Mouse (Mus musculus): Measurements from ENCODE around the gene Apmap. TPM values are rescaled to one million over a fixed set of nuclear protein-coding genes. Genes with fewer than 3 reads are reported as not detected.
"Not testable (repeated sequence)": the region's sequence is repeated elsewhere in the genome, so short reads cannot be mapped to it uniquely, and the experiment has no call there.

Gene Apmap
- total RNA-seq, 2 experiments from 2014 or later, result 87.6 to 95.1 TPM

GRCm38 (mm10) chr2:150623957-150624356, 15.6 kb upstream of the Apmap start:
- no peak for DNase-seq (ENCODE audit: low spot score in 2 of 2)

DNA sequence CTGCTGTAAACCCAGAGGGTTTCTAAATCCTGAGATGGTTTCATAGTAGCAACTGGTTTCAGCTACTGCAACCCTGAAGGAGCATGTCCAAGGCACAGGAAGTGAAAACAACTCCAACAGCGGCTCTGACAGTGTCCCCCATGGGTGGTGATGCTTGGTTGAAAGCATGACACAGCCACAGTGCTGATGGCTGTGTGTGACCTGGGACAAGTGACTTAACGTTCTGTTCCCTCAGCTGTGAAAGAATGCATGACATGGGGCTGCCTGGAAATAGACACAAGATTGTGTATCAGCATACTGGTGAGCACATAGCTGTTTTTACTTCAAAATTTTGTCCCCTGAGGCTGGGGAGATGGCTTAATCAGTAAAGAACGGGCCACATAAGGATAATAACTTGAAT, 13.3 kb upstream of the Apmap start:
- no peak for DNase-seq (ENCODE audit: low spot score in 2 of 2)

DNA sequence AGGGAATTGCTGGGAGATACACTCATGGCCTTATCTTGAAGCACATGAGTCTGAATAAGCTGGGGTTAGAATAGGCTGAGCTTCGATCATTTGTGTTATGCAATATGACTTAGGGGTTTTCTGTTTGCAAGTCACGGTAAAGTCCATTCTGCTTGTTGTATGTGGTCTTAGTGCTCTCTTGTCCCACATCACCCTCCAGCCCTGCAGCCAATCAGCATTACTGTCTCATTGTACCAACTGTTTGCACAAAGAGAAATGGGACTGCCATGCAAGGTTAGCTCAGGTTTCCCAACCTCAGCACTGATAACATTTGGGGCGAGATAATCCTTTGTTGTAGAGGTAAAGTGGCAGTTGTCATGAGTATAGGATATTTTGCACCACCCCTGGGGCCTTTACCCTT, 1.7 kb upstream of the Apmap start:
- no peak for DNase-seq (ENCODE audit: low spot score in 2 of 2)

DNA sequence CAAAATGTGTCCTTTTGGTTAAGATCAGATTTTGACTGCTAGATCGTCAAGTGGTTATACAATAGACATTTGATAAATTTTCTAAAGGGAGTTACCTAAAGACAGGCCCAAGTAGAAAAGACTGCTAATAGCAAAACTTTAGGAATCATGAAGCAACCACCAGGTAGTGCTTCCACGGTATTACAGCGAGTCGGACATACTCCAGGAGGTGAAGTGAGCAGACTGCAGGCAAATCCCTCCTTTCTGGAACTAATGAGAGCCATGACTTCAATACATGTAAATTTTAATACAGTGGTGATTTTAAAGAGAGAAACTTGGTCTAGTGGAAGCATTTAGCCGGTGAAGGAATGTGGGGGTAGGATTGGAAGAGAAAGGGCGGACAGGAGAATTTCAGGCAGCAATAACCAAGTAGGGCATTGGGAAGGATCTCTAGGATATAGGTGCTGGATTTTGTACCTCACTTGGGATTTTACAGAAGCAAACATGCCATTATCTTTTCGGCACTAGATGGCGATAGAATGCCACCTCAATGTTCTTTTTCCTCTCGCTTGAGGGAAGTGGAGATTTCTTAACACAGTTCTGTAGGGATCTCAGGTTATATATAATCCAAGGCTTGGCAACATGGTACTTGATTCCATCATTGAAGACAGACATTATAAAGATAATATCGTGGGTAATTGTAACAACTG, 649 bp upstream of the Apmap start:
- DNase-seq (ENCODE audit: low spot score in 2 of 2), result peak in 1 of 2 experiments; percentile 20

DNA sequence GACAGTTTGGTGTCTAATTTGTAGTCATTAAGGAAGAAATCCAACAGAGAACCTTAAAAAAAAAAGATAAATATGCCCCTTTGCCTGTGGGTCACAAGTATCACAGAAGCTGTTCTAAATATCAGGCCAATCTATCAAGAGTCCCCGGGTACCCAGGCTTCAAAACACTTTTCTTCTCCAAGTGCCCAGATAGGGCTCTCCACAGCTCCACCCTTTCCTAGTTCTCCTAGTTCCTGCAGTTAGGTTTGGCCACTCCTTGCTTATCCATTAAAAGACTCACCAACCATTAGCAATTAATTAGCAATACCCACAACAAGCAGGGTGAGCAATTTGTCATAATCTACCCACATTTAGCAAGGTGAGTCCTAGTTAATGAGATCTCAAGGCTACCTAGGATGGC, 1.3 kb downstream of the Apmap start:
- no peak for DNase-seq (ENCODE audit: low spot score in 2 of 2)

GRCm38 (mm10) chr2:150604802-150605201, 3.6 kb downstream of the Apmap start:
- DNase-seq (ENCODE audit: low spot score in 2 of 2), result no peak

GRCm38 (mm10) chr2:150602166-150602565, 6.2 kb downstream of the Apmap start:
- no peak for DNase-seq (ENCODE audit: low spot score in 2 of 2)

- DNase-seq (ENCODE audit: low spot score in 2 of 2), result no peak
Measured at GRCm38 (mm10) chr2:150600263-150600662, 8.1 kb downstream of the Apmap start.

DNA sequence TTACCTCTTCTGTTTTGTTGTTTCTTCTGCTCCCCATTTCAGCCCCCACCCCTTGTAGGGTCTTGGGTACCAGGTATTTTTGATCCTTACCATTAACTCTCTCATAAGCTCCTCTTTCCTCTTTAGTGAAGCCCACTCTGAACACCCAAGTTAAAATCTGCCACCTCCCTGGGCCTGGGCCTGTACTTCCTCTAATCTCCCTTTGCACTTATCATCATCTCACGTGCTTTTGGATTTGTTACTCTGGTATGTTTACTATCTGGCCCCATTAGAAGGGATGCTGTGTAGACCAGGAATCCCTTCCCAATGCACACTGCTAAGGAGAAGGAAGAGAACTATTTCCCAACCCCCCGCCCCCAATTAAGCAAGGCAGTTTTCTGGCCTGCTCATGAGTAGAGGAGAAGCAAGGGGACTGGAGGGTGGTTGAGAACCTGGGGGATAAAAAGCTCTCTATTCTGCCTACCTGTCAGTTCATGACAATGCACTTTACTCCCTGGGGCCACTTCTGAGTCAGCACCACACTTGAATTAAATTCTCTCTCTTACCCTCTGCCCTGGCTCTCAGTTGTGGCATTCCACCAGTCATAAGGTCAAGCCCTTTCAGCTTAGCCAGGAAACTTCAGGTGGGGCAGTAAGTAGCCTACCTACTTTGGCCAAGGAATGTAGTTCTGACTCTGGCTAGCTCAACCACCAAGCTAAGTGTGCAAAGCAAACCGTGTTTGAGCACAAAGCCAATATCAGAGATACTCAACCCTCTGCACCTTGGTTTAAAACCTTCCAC, 12.8 kb downstream of the Apmap start:
- no peak for DNase-seq (ENCODE audit: low spot score in 2 of 2)

DNA sequence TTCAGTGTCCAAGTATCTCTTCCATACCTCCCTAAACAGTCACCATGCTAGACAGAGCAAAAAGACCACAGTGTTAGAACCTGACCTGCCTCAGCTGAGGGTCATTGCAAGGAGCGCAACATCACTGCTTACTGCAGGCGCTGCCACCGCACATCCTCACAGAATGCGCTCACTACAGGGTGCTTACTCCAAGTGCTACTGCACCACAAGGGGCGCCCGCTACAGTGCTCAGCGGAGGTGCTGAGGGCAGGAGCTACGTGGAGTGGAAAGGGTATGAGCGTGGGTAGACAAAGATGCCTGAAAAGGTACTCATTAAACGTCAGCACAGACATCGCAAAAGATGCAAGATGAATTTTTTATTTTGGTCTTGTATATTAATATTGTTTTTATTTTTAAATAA, 19.3 kb downstream of the Apmap start:
- DNase-seq (ENCODE audit: low spot score in 2 of 2), result no peak

DNA sequence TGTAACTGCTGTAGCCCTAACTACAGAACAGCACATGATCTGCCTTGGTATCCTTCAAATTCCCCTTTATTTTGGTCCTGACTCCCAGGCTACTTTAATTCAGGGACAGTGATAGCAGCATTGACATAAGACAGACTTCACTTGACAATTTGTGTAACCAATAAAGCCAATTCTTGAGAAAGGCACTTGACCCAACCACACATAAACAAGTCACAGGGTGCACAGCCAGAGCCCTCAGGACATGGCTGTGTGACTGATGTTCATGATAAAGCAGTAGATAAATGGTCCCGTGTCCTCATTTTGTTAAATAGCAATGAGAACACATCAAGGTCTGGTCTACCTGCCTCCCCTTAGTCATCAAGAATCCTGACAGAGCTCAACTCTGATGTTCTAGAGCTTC, 28.7 kb downstream of the Apmap start:
- no peak for DNase-seq (ENCODE audit: low spot score in 2 of 2)

- no peak for DNase-seq (ENCODE audit: low spot score in 2 of 2)
Measured at GRCm38 (mm10) chr2:150578603-150579002, 29.8 kb downstream of the Apmap start.

DNA sequence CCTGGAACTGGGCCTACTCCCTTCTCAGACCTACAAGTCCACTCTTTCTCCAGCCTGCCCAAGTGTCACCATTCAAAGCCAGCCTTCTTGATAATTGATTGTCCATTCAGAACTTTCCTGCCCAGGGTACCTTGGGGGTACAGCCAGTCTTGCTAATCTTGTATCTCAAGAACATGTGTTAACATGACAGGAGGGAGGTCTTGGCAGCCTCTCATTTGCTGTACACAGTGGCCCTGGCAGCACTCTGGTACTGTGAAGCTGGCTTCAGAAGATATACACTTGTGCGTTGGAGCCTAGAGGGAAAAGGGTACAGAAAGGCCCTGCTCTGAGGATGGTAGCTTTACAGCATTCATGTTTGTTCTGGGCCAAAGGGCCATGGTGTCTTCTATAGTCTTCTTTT, 32.1 kb downstream of the Apmap start:
- DNase-seq (ENCODE audit: low spot score in 2 of 2), result no peak

GRCm38 (mm10) chr2:150572463-150572862, 35.9 kb downstream of the Apmap start:
- DNase-seq (ENCODE audit: low spot score in 2 of 2), result no peak

- no peak for DNase-seq (ENCODE audit: low spot score in 2 of 2)
Measured at GRCm38 (mm10) chr2:150570761-150571160, 37.6 kb downstream of the Apmap start.

DNA sequence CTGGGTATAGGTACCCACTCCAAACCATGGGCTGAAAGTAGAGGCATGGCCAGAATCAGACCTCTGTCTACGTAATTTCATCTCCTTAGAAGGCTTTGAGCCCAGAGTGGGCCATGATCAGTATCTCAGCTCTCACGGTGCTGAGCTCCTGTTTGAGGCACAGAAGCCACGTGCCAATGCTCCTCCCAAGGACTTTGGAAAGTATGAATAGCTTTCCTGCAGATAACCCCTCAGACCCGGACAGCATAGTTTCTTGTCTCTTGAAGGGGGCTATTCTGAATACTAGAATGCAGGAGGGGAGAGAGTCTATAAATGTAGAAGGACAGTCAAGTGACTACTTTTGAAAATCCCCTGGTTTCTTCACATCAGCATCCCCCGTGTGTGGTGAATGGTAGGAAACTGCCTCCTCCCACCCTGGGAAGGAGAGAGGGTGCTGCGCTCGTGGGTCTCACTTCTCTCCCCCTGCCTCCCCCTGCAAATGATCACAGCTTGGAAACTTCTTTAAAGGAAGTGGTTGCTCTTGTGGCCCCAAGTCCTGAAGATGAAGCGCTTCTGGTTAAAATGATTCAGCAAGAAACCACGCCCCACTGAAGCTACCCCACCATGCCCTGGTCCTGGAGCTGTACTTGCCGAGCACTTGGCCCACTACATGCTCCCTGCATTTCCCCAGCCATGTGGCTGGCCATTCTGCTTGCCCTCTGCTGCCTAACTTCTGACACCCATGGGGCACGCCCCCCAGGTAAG, 38.3 kb downstream of the Apmap start, which contains the start of gene Cst7:
Cst7 (plus strand) TSS at position 569 of the 744 bp plus-strand sequence.
- no peak for DNase-seq (ENCODE audit: low spot score in 2 of 2)

- no peak for DNase-seq (ENCODE audit: low spot score in 2 of 2)
Measured at GRCm38 (mm10) chr2:150567051-150567450, 41.3 kb downstream of the Apmap start.

- no peak for DNase-seq (ENCODE audit: low spot score in 2 of 2)
Measured at GRCm38 (mm10) chr2:150558568-150558967, 49.8 kb downstream of the Apmap start.

DNA sequence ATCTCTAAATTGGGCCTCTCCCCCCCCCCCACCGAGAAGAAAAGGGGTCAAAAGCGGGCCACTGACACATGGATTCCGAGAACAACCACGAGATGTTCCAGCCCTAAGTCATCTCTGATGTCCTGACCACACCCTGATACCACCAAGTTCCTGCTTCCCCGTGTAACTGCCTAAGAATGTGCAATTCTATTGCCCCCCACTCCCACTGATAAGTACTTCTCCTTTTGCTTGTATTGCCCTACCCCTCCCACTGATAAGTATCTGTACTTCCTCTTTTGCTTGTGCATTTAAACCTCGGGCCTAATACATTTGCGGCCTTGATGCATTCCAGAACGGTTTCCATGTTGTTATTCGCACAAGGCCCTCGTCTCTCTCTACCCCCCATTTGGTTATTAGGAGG, 58.8 kb downstream of the Apmap start:
- not testable (repeated sequence) for DNase-seq (ENCODE audit: low spot score in 2 of 2)
